Mouse (Mus musculus) urinary bladder, adult 18-20 months (tissue): ENCODE measurements at regions not wholly inside any gene's neighbourhood (a gene's known extent, or its start where the extent isn't known, plus 50 kb on each side); places are given as distances from the start of the nearest gene placed in this dataset.
A peak's percentile ranks its signal among the peaks of the same experiment; 100 is the strongest.
"Not testable (repeated sequence)": the region's sequence is repeated elsewhere in the genome, so short reads cannot be mapped to it uniquely, and the experiment has no call there.

Experiments used
- DNase-seq, 2 experiments: peaks; one replicate each; pipeline ENCODE4 v3.0.0; 2022; ENCODE audit warnings: low spot score in 2 of 2, mixed read lengths in 2 of 2

DNA sequence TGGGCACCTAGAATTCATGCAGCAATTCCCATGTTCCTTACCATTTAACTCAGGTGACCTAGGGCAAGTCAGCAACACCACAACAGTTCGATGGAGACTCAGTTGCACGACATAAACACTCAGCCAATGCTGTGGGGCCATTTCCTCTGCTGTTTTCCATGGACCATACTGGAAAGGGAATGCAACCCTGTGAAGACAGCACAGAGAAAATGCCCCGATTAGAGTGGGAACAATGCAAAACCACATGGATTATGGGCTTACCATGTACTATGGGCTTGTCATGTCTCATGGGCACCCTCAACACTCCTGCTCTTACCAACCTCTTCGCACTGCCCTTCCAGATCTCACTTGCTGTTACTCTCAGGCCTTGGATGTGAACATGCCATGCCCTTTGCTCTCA lies 207.6 kb downstream of the Snurf start:
- not testable (repeated sequence) for DNase-seq

DNA sequence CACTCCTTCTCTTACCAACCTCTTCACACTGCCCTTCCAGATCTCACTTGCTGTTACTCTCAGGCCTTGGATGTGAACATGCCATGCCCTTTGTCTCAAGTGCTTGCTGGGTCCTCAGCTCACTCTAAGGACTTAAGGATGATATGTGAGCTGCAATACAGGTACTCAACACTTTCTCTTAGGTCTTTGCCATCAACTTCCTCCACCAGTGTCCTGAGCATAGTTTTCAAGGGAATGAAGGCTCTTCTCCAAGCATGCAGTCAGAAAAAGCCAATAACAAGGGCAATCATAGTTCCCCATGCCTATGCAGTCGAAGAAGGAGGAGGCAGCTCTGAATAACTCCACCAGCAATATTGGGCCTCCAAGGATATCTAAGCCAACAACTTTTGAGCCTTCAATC lies 235.1 kb downstream of the Snurf start:
- DNase-seq, result peak; percentile 1 to 7

DNA sequence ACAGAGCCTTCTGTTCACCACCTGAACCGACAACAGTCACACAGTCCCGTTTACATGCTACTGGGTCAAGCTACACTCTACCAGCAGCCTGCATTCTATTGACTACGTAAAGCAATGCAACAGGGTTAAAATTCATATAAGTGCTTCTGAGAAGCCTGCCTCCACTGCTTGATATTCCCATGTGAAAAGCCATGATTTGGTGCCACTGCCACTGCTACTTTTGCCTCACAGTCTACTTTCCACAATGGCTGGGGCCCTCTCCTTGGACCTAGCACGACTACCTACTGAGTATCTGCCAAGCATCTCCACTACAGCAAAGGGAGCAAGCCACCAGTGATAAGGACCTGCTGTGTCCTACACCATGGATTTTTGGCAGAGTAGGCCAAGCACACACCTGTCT lies 236.2 kb downstream of the Snurf start:
- DNase-seq, result peak; percentile 0 to 6

DNA sequence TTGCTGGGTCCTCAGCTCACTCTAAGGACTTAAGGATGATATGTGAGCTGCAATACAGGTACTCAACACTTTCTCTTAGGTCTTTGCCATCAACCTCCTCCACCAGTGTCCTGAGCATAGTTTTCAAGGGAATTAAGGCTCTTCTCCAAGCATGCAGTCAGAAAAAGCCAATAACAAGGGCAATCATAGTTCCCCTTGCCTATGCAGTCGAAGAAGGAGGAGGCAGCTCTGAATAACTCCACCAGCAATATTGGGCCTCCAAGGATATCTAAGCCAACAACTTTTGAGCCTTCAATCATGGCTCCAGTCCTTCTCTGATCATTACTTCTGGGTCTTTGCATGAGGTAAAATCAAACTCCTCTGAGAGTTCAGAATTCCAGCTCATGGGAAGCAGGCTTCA lies 237.5 kb downstream of the Snurf start:
- peak; percentile 0 to 8 for DNase-seq
